20 mouse cellular contexts compared by ENCODE assay signal in genomic region chr8:83227336-83227735, GRCm38 (mm10).
A peak's percentile ranks its signal among the peaks of the same experiment; 100 is the strongest.
DNase-seq lines count a peak whose midpoint lies in the region; ATAC-seq and TF ChIP-seq lines count a peak whose summit lies in the region.
"Had no signal": no experiment of that assay in that cellular context is flagged by ENCODE, and none has a peak within 500 bp of the region (broad histone marks: within the 10 kb centered on the region; RNA-seq: fewer than 3 reads in every experiment).

No protein-coding gene starts in this region.

- no peak overlapping the region for H3K27ac ChIP-seq in hindbrain, embryonic 15.5 days (replicated peaks)
- H3K27ac ChIP-seq in hindbrain, embryonic 10.5 days = no peak overlapping the region
- H3K27ac ChIP-seq in midbrain, embryonic 11.5 days (ENCODE audit: low read depth, low read length) = no peak overlapping the region
- no peak overlapping the region for H3K27ac ChIP-seq in midbrain, postnatal 0 days (ENCODE audit: low read depth, low read length)
- H3K27ac ChIP-seq: embryonic facial prominence, embryonic 12.5 days; forebrain, embryonic 12.5 days; heart, adult 2 months; heart, embryonic 15.5 days had no signal

- H3K36me3 ChIP-seq in hindbrain, embryonic 15.5 days = no peaks in the 10 kb centered on the region
- H3K36me3 ChIP-seq in hindbrain, embryonic 10.5 days = no peaks in the 10 kb centered on the region
- H3K36me3 ChIP-seq in midbrain, embryonic 11.5 days (ENCODE audit: control insufficient read depth, insufficient read depth, low read length) = no peaks in the 10 kb centered on the region
- H3K36me3 ChIP-seq in midbrain, postnatal 0 days (ENCODE audit: insufficient read depth, low read length) = no peaks in the 10 kb centered on the region
- H3K36me3 ChIP-seq: embryonic facial prominence, embryonic 12.5 days; forebrain, embryonic 12.5 days; heart, embryonic 15.5 days had no signal

- H3K4me2 ChIP-seq in hindbrain, embryonic 15.5 days = no peak overlapping the region
- H3K4me2 ChIP-seq in midbrain, embryonic 11.5 days = no peak overlapping the region
- H3K4me2 ChIP-seq in midbrain, postnatal 0 days (ENCODE audit: low read depth, low read length, poor library complexity, severe bottlenecking) = no peak overlapping the region
- H3K4me2 ChIP-seq: embryonic facial prominence, embryonic 12.5 days; forebrain, embryonic 12.5 days; heart, embryonic 11.5 days; heart, embryonic 15.5 days had no signal

- 88% methylated on average over 5 of the region's 5 CpGs for WGBS in hindbrain, embryonic 15.5 days
- WGBS in hindbrain, embryonic 10.5 days = 89% methylated on average over 5 of the region's 5 CpGs
- 87% methylated on average over 5 of the region's 5 CpGs for WGBS in midbrain, embryonic 11.5 days
- WGBS in midbrain, postnatal 0 days = 87% methylated on average over 5 of the region's 5 CpGs

- no peak overlapping the region for H3K4me3 ChIP-seq in hindbrain, embryonic 15.5 days
- no peak overlapping the region for H3K4me3 ChIP-seq in hindbrain, embryonic 10.5 days
- H3K4me3 ChIP-seq in midbrain, embryonic 11.5 days (ENCODE audit: low read depth, low read length) = no peak overlapping the region
- no peak overlapping the region for H3K4me3 ChIP-seq in midbrain, postnatal 0 days (ENCODE audit: low read depth, low read length)
- H3K4me3 ChIP-seq: embryonic facial prominence, embryonic 12.5 days; forebrain, embryonic 12.5 days; heart, adult 2 months; heart, embryonic 15.5 days had no signal

- no peak overlapping the region for H3K9ac ChIP-seq in hindbrain, embryonic 15.5 days
- no peak overlapping the region for H3K9ac ChIP-seq in midbrain, embryonic 11.5 days (ENCODE audit: low read length)
- no peak overlapping the region for H3K9ac ChIP-seq in midbrain, postnatal 0 days (replicated peaks; ENCODE audit: low read length, poor library complexity, severe bottlenecking)
- H3K9ac ChIP-seq: embryonic facial prominence, embryonic 12.5 days; forebrain, embryonic 12.5 days; heart, embryonic 15.5 days had no signal

- no peak for DNase-seq in hindbrain, embryonic 10.5 days (ENCODE audit: low spot score)
- peak; percentile 54 for DNase-seq in midbrain, embryonic 11.5 days (ENCODE audit: low spot score, missing footprints)
- no peak for DNase-seq in midbrain, postnatal 0 days (ENCODE audit: low spot score)
- peak; percentile 38 for DNase-seq in lung, postnatal 25 days (ENCODE audit: low spot score)
- DNase-seq in heart, postnatal 4 days = no peak
- DNase-seq: adrenal gland, adult 2 months; adrenal gland, postnatal 25 days; cerebellum, adult 18-20 months; gastrocnemius, postnatal 10 days; heart, adult 2 months; heart, postnatal 14 days had no signal

- H3K27me3 ChIP-seq in hindbrain, embryonic 15.5 days = no peaks in the 10 kb centered on the region
- H3K27me3 ChIP-seq in hindbrain, embryonic 10.5 days (ENCODE audit: insufficient read depth, poor library complexity, severe bottlenecking) = no peaks in the 10 kb centered on the region
- H3K27me3 ChIP-seq in midbrain, embryonic 11.5 days (ENCODE audit: control insufficient read depth, insufficient read depth, low read length) = no peaks in the 10 kb centered on the region
- no peaks in the 10 kb centered on the region for H3K27me3 ChIP-seq in midbrain, postnatal 0 days (ENCODE audit: insufficient read depth, low read length)
- H3K27me3 ChIP-seq: CH12.LX; embryonic facial prominence, embryonic 12.5 days; forebrain, embryonic 12.5 days; heart, embryonic 15.5 days; Patski had no signal

- no peak for TF ChIP-seq CTCF in midbrain, postnatal 0 days (IDR thresholded peaks at IDR 0.05)

- 0 out of 2 replicates have a peak, but pooled peaks have one; percentile 12 for ATAC-seq in hindbrain, embryonic 15.5 days (ENCODE audit: low FRiP score, low read depth)
- ATAC-seq in midbrain, embryonic 11.5 days (ENCODE audit: low FRiP score) = no peak
- ATAC-seq in midbrain, postnatal 0 days (ENCODE audit: low FRiP score) = no peak
- ATAC-seq in erythroblast, adult 5-6 weeks (replicated peaks; ENCODE audit: low FRiP score, poor library complexity, severe bottlenecking) = no peak
- ATAC-seq: forebrain, embryonic 16.5 days; Patski had no signal

- no peaks in the 10 kb centered on the region for H3K9me3 ChIP-seq in hindbrain, embryonic 15.5 days
- H3K9me3 ChIP-seq in hindbrain, embryonic 10.5 days = no peaks in the 10 kb centered on the region
- H3K9me3 ChIP-seq in midbrain, embryonic 11.5 days (ENCODE audit: control insufficient read depth, low read length) = no peaks in the 10 kb centered on the region
- no peaks in the 10 kb centered on the region for H3K9me3 ChIP-seq in midbrain, postnatal 0 days (ENCODE audit: low read length)
- H3K9me3 ChIP-seq: embryonic facial prominence, embryonic 12.5 days; forebrain, embryonic 12.5 days; heart, embryonic 15.5 days had no signal

- H3K4me1 ChIP-seq in hindbrain, embryonic 15.5 days (replicated peaks) = peaks cover 8% of the 10 kb centered on the region
- H3K4me1 ChIP-seq in hindbrain, embryonic 10.5 days (replicated peaks) = no peaks in the 10 kb centered on the region
- 0 out of 2 replicates have a peak, but pooled peaks cover 2% of the 10 kb centered on the region for H3K4me1 ChIP-seq in midbrain, embryonic 11.5 days (ENCODE audit: control insufficient read depth, insufficient read depth, low read length)
- no peaks in the 10 kb centered on the region for H3K4me1 ChIP-seq in midbrain, postnatal 0 days (ENCODE audit: insufficient read depth, low read length)
- H3K4me1 ChIP-seq: embryonic facial prominence, embryonic 12.5 days; heart, embryonic 15.5 days had no signal

Comparison
In these comparisons a context has a peak if more than half of its experiments do, and no peak if none do; other contexts are left out.
1. DNase-seq: peak in midbrain, embryonic 11.5 days (single experiment) and lung, postnatal 25 days (single experiment); none in hindbrain, embryonic 10.5 days (single experiment), midbrain, postnatal 0 days (single experiment) and heart, postnatal 4 days (single experiment).